Mouse (Mus musculus): ENCODE data around the gene Phospho2.

- TF ChIP-seq GATA1 (IDR thresholded peaks at IDR 0.05; ENCODE audit: borderline replicate concordance, low read length) (no peak), FLI1 (IDR thresholded peaks at IDR 0.05; ENCODE audit: low read length) (no peak)
Measured at GRCm38 (mm10) chr2:69773331-69773730, 16.1 kb upstream of the Phospho2 start.
